ENCODE assay signal across 9 mouse cellular contexts in genomic region chr9:40391852-40392695, GRCm38 (mm10).
DNase-seq lines count a peak whose midpoint lies in the region; ATAC-seq and TF ChIP-seq lines count a peak whose summit lies in the region.
"Had no signal": no experiment of that assay in that cellular context is flagged by ENCODE, and none has a peak within 500 bp of the region (broad histone marks: within the 10 kb centered on the region; RNA-seq: fewer than 3 reads in every experiment).

No protein-coding gene starts in this region.

- peak overlapping the region; percentile 41 for H3K4me2 ChIP-seq in kidney, embryonic 14.5 days (replicated peaks; ENCODE audit: low read depth, low read length)
- peak overlapping the region; percentile 50 for H3K4me2 ChIP-seq in forebrain, embryonic 14.5 days (ENCODE audit: low read length)
- H3K4me2 ChIP-seq in intestine, postnatal 0 days (replicated peaks; ENCODE audit: low read depth) = 0 out of 2 replicates have a peak overlapping the region, but pooled peaks have one; percentile 9
- peak overlapping the region; percentile 13 for H3K4me2 ChIP-seq in liver, embryonic 15.5 days
- H3K4me2 ChIP-seq in stomach, embryonic 14.5 days (replicated peaks; ENCODE audit: low read depth, low read length) = peak overlapping the region; percentile 37

- H3K27ac ChIP-seq in kidney, embryonic 14.5 days (ENCODE audit: low read depth, low read length) = peak overlapping the region; percentile 52; the same call in 1 of the 2 replicates
- peak overlapping the region; percentile 78 for H3K27ac ChIP-seq in forebrain, embryonic 14.5 days (ENCODE audit: low read depth, low read length)
- no peak overlapping the region for H3K27ac ChIP-seq in intestine, postnatal 0 days (ENCODE audit: low read depth, low read length)
- no peak overlapping the region for H3K27ac ChIP-seq in liver, embryonic 15.5 days (replicated peaks)
- peak overlapping the region; percentile 62; the same call in 1 of the 2 replicates for H3K27ac ChIP-seq in stomach, embryonic 14.5 days (ENCODE audit: low read length)

- DNase-seq in kidney, adult 18-20 months = no peak
- DNase-seq in forebrain, embryonic 14.5 days (ENCODE audit: low spot score) = peak; percentile 88
- no peak for DNase-seq in kidney, adult 8-10 months

- TF ChIP-seq CTCF in intestine, postnatal 0 days (IDR thresholded peaks at IDR 0.05; ENCODE audit: low read depth) = peak; percentile 35

- peaks cover 22% of the 10 kb centered on the region for H3K4me1 ChIP-seq in kidney, embryonic 14.5 days (ENCODE audit: control insufficient read depth, insufficient read depth, low read length)
- H3K4me1 ChIP-seq in forebrain, embryonic 14.5 days (ENCODE audit: control insufficient read depth, insufficient read depth, low read length) = peaks cover 11% of the 10 kb centered on the region
- no peaks in the 10 kb centered on the region for H3K4me1 ChIP-seq in intestine, postnatal 0 days (replicated peaks; ENCODE audit: control insufficient read depth, insufficient read depth, low read length)
- 0 out of 2 replicates have a peak, but pooled peaks cover 3% of the 10 kb centered on the region for H3K4me1 ChIP-seq in liver, embryonic 15.5 days (replicated peaks)
- H3K4me1 ChIP-seq in stomach, embryonic 14.5 days (ENCODE audit: control insufficient read depth, insufficient read depth, low read length) = peaks cover 7% of the 10 kb centered on the region; the same call in 1 of the 2 replicates

- no peaks in the 10 kb centered on the region for H3K27me3 ChIP-seq in kidney, embryonic 14.5 days (ENCODE audit: control insufficient read depth, insufficient read depth, low read length)
- H3K27me3 ChIP-seq in forebrain, embryonic 14.5 days (replicated peaks; ENCODE audit: control insufficient read depth, insufficient read depth, low read length) = no peaks in the 10 kb centered on the region
- no peaks in the 10 kb centered on the region for H3K27me3 ChIP-seq in intestine, postnatal 0 days (replicated peaks; ENCODE audit: control insufficient read depth, insufficient read depth, low read length)
- no peaks in the 10 kb centered on the region for H3K27me3 ChIP-seq in liver, embryonic 15.5 days
- no peaks in the 10 kb centered on the region for H3K27me3 ChIP-seq in stomach, embryonic 14.5 days (ENCODE audit: control insufficient read depth, insufficient read depth, low read length)

- H3K9ac ChIP-seq in kidney, embryonic 14.5 days (ENCODE audit: low read depth, low read length) = peak overlapping the region; percentile 18; the same call in 1 of the 2 replicates
- H3K9ac ChIP-seq in forebrain, embryonic 14.5 days (ENCODE audit: low read length) = peak overlapping the region; percentile 60
- H3K9ac ChIP-seq in intestine, postnatal 0 days (ENCODE audit: low read depth, low read length) = no peak overlapping the region
- H3K9ac ChIP-seq in liver, embryonic 15.5 days = no peak overlapping the region
- H3K9ac ChIP-seq in stomach, embryonic 14.5 days (replicated peaks; ENCODE audit: low read depth, low read length) = no peak overlapping the region

- 24% methylated on average over 20 of the region's 20 CpGs for WGBS in kidney, embryonic 14.5 days
- 13% methylated on average over 20 of the region's 20 CpGs for WGBS in forebrain, embryonic 14.5 days
- WGBS in intestine, postnatal 0 days = 51% methylated on average over 20 of the region's 20 CpGs
- WGBS in liver, embryonic 15.5 days (ENCODE audit: insufficient replicate concordance) = 33% methylated on average over 20 of the region's 20 CpGs
- 25% methylated on average over 20 of the region's 20 CpGs for WGBS in stomach, embryonic 14.5 days

- no peaks in the 10 kb centered on the region for H3K36me3 ChIP-seq in kidney, embryonic 14.5 days (ENCODE audit: control insufficient read depth, insufficient read depth, low read length)
- no peaks in the 10 kb centered on the region for H3K36me3 ChIP-seq in forebrain, embryonic 14.5 days (ENCODE audit: control insufficient read depth, insufficient read depth, low read length)
- no peaks in the 10 kb centered on the region for H3K36me3 ChIP-seq in intestine, postnatal 0 days (ENCODE audit: control insufficient read depth, insufficient read depth)
- H3K36me3 ChIP-seq in liver, embryonic 15.5 days (replicated peaks) = no peaks in the 10 kb centered on the region
- no peaks in the 10 kb centered on the region for H3K36me3 ChIP-seq in stomach, embryonic 14.5 days (ENCODE audit: control insufficient read depth, insufficient read depth, low read length)

- ATAC-seq in kidney, embryonic 14.5 days (ENCODE audit: low FRiP score, low TSS enrichment) = peak; percentile 84
- peak; percentile 75 for ATAC-seq in cerebellum, adult (ENCODE audit: insufficient number of reproducible peaks, low FRiP score, low TSS enrichment)
- ATAC-seq in forebrain, embryonic 14.5 days = peak; percentile 92
- peak; percentile 9; the same call in 1 of the 2 replicates for ATAC-seq in intestine, postnatal 0 days
- ATAC-seq in liver, embryonic 15.5 days (ENCODE audit: insufficient read depth) = no peak
- peak; percentile 81 for ATAC-seq in stomach, embryonic 14.5 days (ENCODE audit: insufficient number of reproducible peaks, insufficient read depth, low FRiP score, low read depth)

- H3K4me3 ChIP-seq in kidney, embryonic 14.5 days (ENCODE audit: low read length) = no peak overlapping the region; the same call in 1 of the 2 replicates
- H3K4me3 ChIP-seq in forebrain, embryonic 14.5 days (ENCODE audit: low read depth, low read length) = peak overlapping the region; percentile 20
- no peak overlapping the region for H3K4me3 ChIP-seq in intestine, postnatal 0 days (ENCODE audit: low read depth, low read length)
- no peak overlapping the region for H3K4me3 ChIP-seq in liver, embryonic 15.5 days (replicated peaks)
- no peak overlapping the region for H3K4me3 ChIP-seq in stomach, embryonic 14.5 days (ENCODE audit: low read depth, low read length)
- H3K4me3 ChIP-seq: myocyte had no signal

- H3K9me3 ChIP-seq in kidney, embryonic 14.5 days (ENCODE audit: control insufficient read depth, low read length) = no peaks in the 10 kb centered on the region
- H3K9me3 ChIP-seq in forebrain, embryonic 14.5 days (replicated peaks; ENCODE audit: control insufficient read depth, low read length) = no peaks in the 10 kb centered on the region
- H3K9me3 ChIP-seq in intestine, postnatal 0 days (ENCODE audit: control insufficient read depth) = no peaks in the 10 kb centered on the region
- no peaks in the 10 kb centered on the region for H3K9me3 ChIP-seq in liver, embryonic 15.5 days (replicated peaks)
- no peaks in the 10 kb centered on the region for H3K9me3 ChIP-seq in stomach, embryonic 14.5 days (ENCODE audit: control insufficient read depth, low read depth, low read length)

Comparison
In these comparisons a context has a peak if more than half of its experiments do, and no peak if none do; other contexts are left out.
1. H3K27ac ChIP-seq: peak in kidney, embryonic 14.5 days (single experiment), forebrain, embryonic 14.5 days (single experiment) and stomach, embryonic 14.5 days (single experiment); none in intestine, postnatal 0 days (single experiment) and liver, embryonic 15.5 days (single experiment).
2. H3K9ac ChIP-seq: peak in kidney, embryonic 14.5 days (single experiment) and forebrain, embryonic 14.5 days (single experiment); none in intestine, postnatal 0 days (single experiment), liver, embryonic 15.5 days (single experiment) and stomach, embryonic 14.5 days (single experiment).
3. Peak in every context shown above with its lines, with median percentiles within 50 percentile points of each other: H3K4me2 ChIP-seq.